Mouse (Mus musculus) cortical plate, adult 2 months (tissue): ENCODE measurements around the gene Kcnq5.

Experiments
- CTCF ChIP-seq: fragments of 200-500 bp; IDR thresholded peaks from 2 replicates; pipeline ENCODE4 v1.5.1; 2011; ENCODE audit warnings: mild to moderate bottlenecking, control low read depth, low read length; ENCODE audit not compliant: insufficient read depth; ENCODE audit errors: extremely low read depth
- POLR2A ChIP-seq: fragments of 200-500 bp; IDR thresholded peaks from 2 replicates; pipeline ENCODE4 v1.6.1; 2011; ENCODE audit warnings: mild to moderate bottlenecking, low read length, control low read depth; ENCODE audit not compliant: insufficient read depth; ENCODE audit errors: extremely low read depth

- TF ChIP-seq CTCF (no peak), POLR2A (no peak)
These were observed 157.3 kb downstream of the Kcnq5 start for GRCm38 (mm10) chr1:21804477-21804866.
